Mouse (Mus musculus): ENCODE results near the gene Ramp3. TPM values are rescaled to one million over a fixed set of nuclear protein-coding genes. Genes with fewer than 3 reads are reported as not detected.

Gene Ramp3
- polyA plus RNA-seq, 1 experiment from 2014 or later = 12.8 TPM

- H3K4me1 ChIP-seq (replicated peaks; ENCODE audit: control insufficient read depth, insufficient read depth) = peaks cover 2% of the 10 kb centered on the region; the same call in 1 of the 2 replicates
- no peak for DNase-seq (ENCODE audit: low spot score)
- no peak overlapping the region for H3K4me3 ChIP-seq (ENCODE audit: low read depth, low read length)
- no peak overlapping the region for H3K4me2 ChIP-seq (replicated peaks; ENCODE audit: low read depth)
- TF ChIP-seq CTCF (IDR thresholded peaks at IDR 0.05; ENCODE audit: low read depth) = no peak
- no peak for TF ChIP-seq EP300 (optimal IDR thresholded peaks at IDR 0.05)
- no peak overlapping the region for H3K9ac ChIP-seq (ENCODE audit: low read length)
- 67% methylated on average over 7 of the region's 7 CpGs for WGBS
- H3K36me3 ChIP-seq (ENCODE audit: control insufficient read depth, insufficient read depth, low read length) = no peaks in the 10 kb centered on the region
- H3K9me3 ChIP-seq (ENCODE audit: control insufficient read depth, low read length) = no peaks in the 10 kb centered on the region
- no peak overlapping the region for H3K27ac ChIP-seq (replicated peaks)
- no peak for ATAC-seq (ENCODE audit: low FRiP score, low TSS enrichment)
- H3K27me3 ChIP-seq (ENCODE audit: control insufficient read depth, insufficient read depth, low read length) = no peaks in the 10 kb centered on the region
These were observed 17.1 kb downstream of the Ramp3 start for GRCm38 (mm10) chr11:6675402-6675801.

GRCm38 (mm10) chr11:6676641-6677040 lies 18.3 kb downstream of the Ramp3 start:
- Histone ChIP-seq H3K27ac (replicated peaks) (no peak overlapping the region), H3K4me1 (replicated peaks; ENCODE audit: control insufficient read depth, insufficient read depth) (peaks cover 3% of the 10 kb centered on the region; the same call in 1 of the 2 replicates), H3K27me3 (ENCODE audit: control insufficient read depth, insufficient read depth, low read length) (no peaks in the 10 kb centered on the region), H3K9me3 (ENCODE audit: control insufficient read depth, low read length) (no peaks in the 10 kb centered on the region), H3K9ac (ENCODE audit: low read length) (no peak overlapping the region), H3K4me2 (replicated peaks; ENCODE audit: low read depth) (no peak overlapping the region), H3K36me3 (ENCODE audit: control insufficient read depth, insufficient read depth, low read length) (no peaks in the 10 kb centered on the region), H3K4me3 (ENCODE audit: low read depth, low read length) (no peak overlapping the region)
- peak; percentile 65 for ATAC-seq (ENCODE audit: low FRiP score, low TSS enrichment)
- TF ChIP-seq EP300 (optimal IDR thresholded peaks at IDR 0.05) = no peak
- peak; percentile 11; the same call in 1 of the 2 replicates for TF ChIP-seq CTCF (IDR thresholded peaks at IDR 0.05; ENCODE audit: low read depth)
- DNase-seq (ENCODE audit: low spot score) = peak; percentile 59
- 81% methylated on average over 9 of the region's 9 CpGs for WGBS

GRCm38 (mm10) chr11:6677530-6677929 lies 19.2 kb downstream of the Ramp3 start:
- TF ChIP-seq CTCF (IDR thresholded peaks at IDR 0.05; ENCODE audit: low read depth) = peak; percentile 70
- no peak for TF ChIP-seq EP300 (optimal IDR thresholded peaks at IDR 0.05)
- peaks cover 3% of the 10 kb centered on the region; the same call in 1 of the 2 replicates for H3K4me1 ChIP-seq (replicated peaks; ENCODE audit: control insufficient read depth, insufficient read depth)
- H3K9ac ChIP-seq (ENCODE audit: low read length) = no peak overlapping the region
- no peaks in the 10 kb centered on the region for H3K27me3 ChIP-seq (ENCODE audit: control insufficient read depth, insufficient read depth, low read length)
- H3K36me3 ChIP-seq (ENCODE audit: control insufficient read depth, insufficient read depth, low read length) = no peaks in the 10 kb centered on the region
- no peaks in the 10 kb centered on the region for H3K9me3 ChIP-seq (ENCODE audit: control insufficient read depth, low read length)
- ATAC-seq (ENCODE audit: low FRiP score, low TSS enrichment) (no peak), DNase-seq (ENCODE audit: low spot score) (no peak)
- 34% methylated on average over 7 of the region's 7 CpGs for WGBS
- no peak overlapping the region for H3K4me2 ChIP-seq (replicated peaks; ENCODE audit: low read depth)
- no peak overlapping the region for H3K27ac ChIP-seq (replicated peaks)
- no peak overlapping the region for H3K4me3 ChIP-seq (ENCODE audit: low read depth, low read length)

GRCm38 (mm10) chr11:6679694-6680396 lies 21.5 kb downstream of the Ramp3 start:
- ATAC-seq (ENCODE audit: low FRiP score, low TSS enrichment) (no peak), DNase-seq (ENCODE audit: low spot score) (no peak)
- Histone ChIP-seq H3K9me3 (ENCODE audit: control insufficient read depth, low read length) (no peaks in the 10 kb centered on the region), H3K4me2 (replicated peaks; ENCODE audit: low read depth) (no peak overlapping the region), H3K4me3 (ENCODE audit: low read depth, low read length) (no peak overlapping the region), H3K9ac (ENCODE audit: low read length) (peak overlapping the region; percentile 47; the same call in 1 of the 2 replicates), H3K36me3 (ENCODE audit: control insufficient read depth, insufficient read depth, low read length) (no peaks in the 10 kb centered on the region), H3K27ac (replicated peaks) (0 out of 2 replicates have a peak overlapping the region, but pooled peaks have one; percentile 30), H3K27me3 (ENCODE audit: control insufficient read depth, insufficient read depth, low read length) (no peaks in the 10 kb centered on the region), H3K4me1 (replicated peaks; ENCODE audit: control insufficient read depth, insufficient read depth) (peaks cover 3% of the 10 kb centered on the region; the same call in 1 of the 2 replicates)
- TF ChIP-seq EP300 (optimal IDR thresholded peaks at IDR 0.05) = no peak
- TF ChIP-seq CTCF (IDR thresholded peaks at IDR 0.05; ENCODE audit: low read depth) = no peak
- 64% methylated on average over 16 of the region's 17 CpGs for WGBS

GRCm38 (mm10) chr11:6680397-6680818 lies 22.1 kb downstream of the Ramp3 start:
- no peaks in the 10 kb centered on the region for H3K9me3 ChIP-seq (ENCODE audit: control insufficient read depth, low read length)
- WGBS = 11% methylated on average over 10 of the region's 10 CpGs
- no peak overlapping the region for H3K4me2 ChIP-seq (replicated peaks; ENCODE audit: low read depth)
- ATAC-seq (ENCODE audit: low FRiP score, low TSS enrichment) (peak; percentile 57; the same call in 1 of the 2 replicates), DNase-seq (ENCODE audit: low spot score) (peak; percentile 44)
- H3K4me1 ChIP-seq (replicated peaks; ENCODE audit: control insufficient read depth, insufficient read depth) = peaks cover 3% of the 10 kb centered on the region; the same call in 1 of the 2 replicates
- H3K4me3 ChIP-seq (ENCODE audit: low read depth, low read length) = no peak overlapping the region
- H3K36me3 ChIP-seq (ENCODE audit: control insufficient read depth, insufficient read depth, low read length) = no peaks in the 10 kb centered on the region
- TF ChIP-seq CTCF (IDR thresholded peaks at IDR 0.05; ENCODE audit: low read depth) (no peak), EP300 (optimal IDR thresholded peaks at IDR 0.05) (no peak)
- H3K27me3 ChIP-seq (ENCODE audit: control insufficient read depth, insufficient read depth, low read length) = no peaks in the 10 kb centered on the region
- H3K27ac ChIP-seq (replicated peaks) = no peak overlapping the region
- peak overlapping the region; percentile 47; the same call in 1 of the 2 replicates for H3K9ac ChIP-seq (ENCODE audit: low read length)

GRCm38 (mm10) chr11:6684741-6685140 lies 26.4 kb downstream of the Ramp3 start:
- H3K4me1 ChIP-seq (replicated peaks; ENCODE audit: control insufficient read depth, insufficient read depth) = peaks cover 3% of the 10 kb centered on the region; the same call in 1 of the 2 replicates
- H3K27ac ChIP-seq (replicated peaks) = no peak overlapping the region
- no peaks in the 10 kb centered on the region for H3K27me3 ChIP-seq (ENCODE audit: control insufficient read depth, insufficient read depth, low read length)
- H3K4me3 ChIP-seq (ENCODE audit: low read depth, low read length) = no peak overlapping the region
- H3K36me3 ChIP-seq (ENCODE audit: control insufficient read depth, insufficient read depth, low read length) = no peaks in the 10 kb centered on the region
- WGBS = 67% methylated on average over 3 of the region's 3 CpGs
- no peak overlapping the region for H3K9ac ChIP-seq (ENCODE audit: low read length)
- no peaks in the 10 kb centered on the region for H3K9me3 ChIP-seq (ENCODE audit: control insufficient read depth, low read length)
- ATAC-seq (ENCODE audit: low FRiP score, low TSS enrichment) (no peak), DNase-seq (ENCODE audit: low spot score) (no peak)
- H3K4me2 ChIP-seq (replicated peaks; ENCODE audit: low read depth) = no peak overlapping the region
- TF ChIP-seq CTCF (IDR thresholded peaks at IDR 0.05; ENCODE audit: low read depth) (no peak), EP300 (optimal IDR thresholded peaks at IDR 0.05) (no peak)
